Mouse (Mus musculus): ENCODE measurements around the gene Proz.

DNA sequence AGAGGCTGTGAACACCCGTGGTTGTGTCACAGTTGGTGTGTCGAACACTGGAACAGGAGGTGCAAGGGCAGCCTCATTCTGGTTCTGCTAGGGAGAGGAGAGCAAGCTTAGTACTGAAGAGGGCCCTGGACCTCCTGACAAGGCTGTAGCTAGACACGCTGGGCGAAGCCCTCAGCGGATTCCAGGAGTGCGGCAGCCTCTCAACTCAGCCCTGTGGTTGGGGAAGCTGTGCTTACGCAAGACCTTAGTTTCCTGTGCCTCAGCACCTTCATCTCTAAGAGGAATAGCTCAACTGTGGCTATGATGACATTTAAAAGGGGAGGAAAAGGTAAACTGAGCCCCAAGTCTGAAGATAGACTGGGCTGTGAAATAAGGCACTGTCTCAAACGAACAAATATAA, 14.3 kb downstream of the Proz start:
- TF ChIP-seq POLR2A (IDR thresholded peaks at IDR 0.05; ENCODE audit: control insufficient read depth, low read depth, low read length) (no peak), CTCF (IDR thresholded peaks at IDR 0.05; ENCODE audit: control insufficient read depth, insufficient read depth, insufficient replicate concordance, low read depth, low read length) (no peak)

Data from testis, adult 2 months (tissue).